Mouse (Mus musculus) CH12F3 (cell line): ENCODE measurements around the gene Vmn1r78.
"Not testable (repeated sequence)": the region's sequence is repeated elsewhere in the genome, so short reads cannot be mapped to it uniquely, and the experiment has no call there.

Experiments
- in situ Hi-C: fragments of 300-500 bp; cut with MboI; formaldehyde crosslinking; loops from 2 replicates; pipeline ENCODE4 v1.14.3; 2020; ENCODE audit warnings: low sequenced_read_pairs

The Vmn1r78 gene

DNA sequence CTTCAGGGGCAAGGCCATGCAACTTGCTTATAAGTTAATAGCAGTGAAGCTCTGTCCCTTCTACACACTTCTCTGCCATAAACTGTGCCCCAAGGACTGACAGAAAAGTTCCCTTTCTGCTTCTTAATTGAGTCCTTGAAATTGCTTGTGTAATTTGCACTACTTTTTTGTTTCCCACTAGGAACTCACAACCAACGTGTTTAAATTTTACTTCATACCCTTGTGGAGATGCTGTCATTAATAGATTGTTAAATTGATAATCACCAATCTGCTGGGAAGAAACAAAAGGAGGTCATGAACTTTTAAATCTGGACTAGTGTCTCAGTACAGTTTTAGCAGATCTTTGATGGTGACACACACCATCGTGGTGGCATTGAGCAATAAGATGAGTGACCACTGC lies at the start of gene Vmn1r78:
Vmn1r78 (plus strand) TSS at position 301 of the 400 bp plus-strand sequence.
- in situ Hi-C loops = no loop called here

GRCm38 (mm10) chr7:12156463-12156862 lies 6.4 kb downstream of the Vmn1r78 start:
- in situ Hi-C loops = not testable (repeated sequence)

GRCm38 (mm10) chr7:12170979-12171378 lies 20.9 kb downstream of the Vmn1r78 start, which contains the start of gene Vmn1r79:
Gene Vmn1r79, plus strand, starts transcription at chr7:12171279.
- in situ Hi-C loops = not testable (repeated sequence)

DNA sequence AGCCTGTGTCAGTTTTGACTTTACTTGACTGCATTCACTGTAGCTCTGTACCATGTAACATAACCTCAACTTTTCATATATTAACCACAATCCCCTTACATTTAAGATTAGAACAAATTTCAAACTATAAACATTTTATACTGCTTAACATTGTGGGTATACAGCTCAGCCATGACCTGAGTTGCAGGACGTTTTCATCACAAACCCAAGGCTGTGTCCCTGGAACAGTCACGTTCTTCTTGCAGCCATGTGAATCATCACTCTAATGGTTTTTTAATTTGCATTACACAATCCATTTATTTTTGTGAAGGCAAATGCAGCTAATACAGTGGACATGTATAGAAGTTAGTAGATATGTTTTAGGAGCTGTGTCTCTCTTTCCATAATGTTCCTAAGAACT lies 22.9 kb downstream of the Vmn1r78 start:
- in situ Hi-C loops = not testable (repeated sequence)

GRCm38 (mm10) chr7:12188986-12189385 lies 38.9 kb downstream of the Vmn1r78 start, which contains the start of gene Vmn1r80:
Gene Vmn1r80, plus strand, starts transcription at chr7:12189286.
- in situ Hi-C loops = no loop called here

- in situ Hi-C loops = no loop called here
Measured at GRCm38 (mm10) chr7:12204141-12204540, 54.1 kb downstream of the Vmn1r78 start.
